Mouse (Mus musculus) kidney, embryonic 16.5 days (tissue): ENCODE data around the gene Gdf11. TPM values are rescaled to one million over a fixed set of nuclear protein-coding genes. Genes with fewer than 3 reads are reported as not detected.

ENCODE experiments used
- ATAC-seq: fragments of 200-750 bp; cut with Nextera tagmentation; 2 replicates; pipeline ENCODE4 v1.8.0; 2017; ENCODE audit warnings: moderate TSS enrichment; ENCODE audit not compliant: low FRiP score, low TSS enrichment
- H3K27ac ChIP-seq: fragments of 300-500 bp; sonication (generic); 2 replicates; pipeline ENCODE4 v1.5.1; 2014; ENCODE audit warnings: low read length
- H3K27me3 ChIP-seq: fragments of 300-500 bp; sonication (generic); 2 replicates; pipeline ENCODE4 v1.6.1; 2014; ENCODE audit warnings: low read length, control low read depth, mixed read lengths; ENCODE audit not compliant: insufficient read depth
- H3K36me3 ChIP-seq: fragments of 300-500 bp; sonication (generic); 2 replicates; pipeline ENCODE4 v1.6.1; 2014; ENCODE audit warnings: low read length, control low read depth, mixed read lengths; ENCODE audit not compliant: insufficient read depth
- H3K4me1 ChIP-seq: fragments of 300-500 bp; sonication (generic); 2 replicates; pipeline ENCODE4 v1.6.1; 2014; ENCODE audit warnings: low read length, control low read depth, mixed read lengths; ENCODE audit not compliant: insufficient read depth
- H3K4me2 ChIP-seq: fragments of 300-500 bp; sonication (generic); replicated peaks from 2 replicates; pipeline ENCODE4 v1.6.1; 2014; ENCODE audit warnings: low read depth, low read length
- H3K4me3 ChIP-seq: fragments of 300-500 bp; sonication (generic); 2 replicates; pipeline ENCODE4 v1.5.1; 2014; ENCODE audit warnings: mild to moderate bottlenecking, low read length
- H3K9ac ChIP-seq: fragments of 300-500 bp; sonication (generic); replicated peaks from 2 replicates; pipeline ENCODE4 v1.6.1; 2014; ENCODE audit warnings: low read length
- H3K9me3 ChIP-seq: fragments of 300-500 bp; sonication (generic); 2 replicates; pipeline ENCODE4 v1.6.1; 2016; ENCODE audit warnings: low read length, control low read depth
- WGBS: fragments of 180-500 bp; shearing (Covaris S2); extraction: QIAGEN DNeasy Blood & Tissue Kit; methylation state at CpG from one replicate; pipeline ENCODE4 v1.1.7; 2014; 5-methylcytosine and 5-hydroxymethylcytosine counted together
- polyA plus RNA-seq: library from polyadenylated mRNA; unstranded; fragments of >200 nt; fragmentation: Nextera tagmentation; extraction: Ambion mirVana; gene quantifications from 2 replicates; pipeline ENCODE4 v1.2.1, GENCODE M21; 2015

Gene Gdf11
- 6.8 and 7.8 TPM in 2 replicates for polyA plus RNA-seq

GRCm38 (mm10) chr10:128891296-128892094 is at the start of gene Gdf11:
TSS of gene Gdf11 (minus strand) at chr10:128891718.
- peak within 1 kb of the TSS; percentile 87 for H3K9ac ChIP-seq
- peaks cover 7% of the 10 kb centered on the region for H3K36me3 ChIP-seq
- peaks cover 43% of the 10 kb centered on the region for H3K4me1 ChIP-seq
- H3K9me3 ChIP-seq, result no peaks in the 10 kb centered on the region
- peak; percentile 69 for ATAC-seq
- H3K27me3 ChIP-seq, result peaks cover 8% of the 10 kb centered on the region
- under 1% methylated on average over 55 of the region's 89 CpGs for WGBS
- H3K27ac ChIP-seq, result peak within 1 kb of the TSS; percentile 94
- H3K4me2 ChIP-seq, result peak within 1 kb of the TSS; percentile 94
- H3K4me3 ChIP-seq, result peak within 1 kb of the TSS; percentile 82

- H3K4me2 ChIP-seq, result no peak overlapping the region
- no peak for ATAC-seq
- no peak overlapping the region for H3K9ac ChIP-seq
- H3K27me3 ChIP-seq, result peaks cover 6% of the 10 kb centered on the region; the same call in 1 of the 2 replicates
- no peak overlapping the region for H3K4me3 ChIP-seq
- 80% methylated on average over 10 of the region's 10 CpGs for WGBS
- no peaks in the 10 kb centered on the region for H3K36me3 ChIP-seq
- no peaks in the 10 kb centered on the region for H3K9me3 ChIP-seq
- no peak overlapping the region for H3K27ac ChIP-seq
- no peaks in the 10 kb centered on the region for H3K4me1 ChIP-seq
Observed at GRCm38 (mm10) chr10:128940475-128941061, 49.0 kb upstream of the Gdf11 start.

GRCm38 (mm10) chr10:128938974-128939373 is 47.5 kb upstream of the Gdf11 start:
- Histone ChIP-seq H3K4me1 (peaks cover 4% of the 10 kb centered on the region), H3K27ac (no peak overlapping the region), H3K36me3 (no peaks in the 10 kb centered on the region), H3K9me3 (no peaks in the 10 kb centered on the region), H3K9ac (no peak overlapping the region), H3K4me3 (no peak overlapping the region), H3K4me2 (no peak overlapping the region), H3K27me3 (peaks cover 22% of the 10 kb centered on the region)
- 46% methylated on average over 5 of the region's 5 CpGs for WGBS
- ATAC-seq, result no peak

GRCm38 (mm10) chr10:128938457-128938856 is 46.9 kb upstream of the Gdf11 start:
- Histone ChIP-seq H3K27ac (no peak overlapping the region), H3K4me1 (peaks cover 8% of the 10 kb centered on the region)
- no peak for ATAC-seq

GRCm38 (mm10) chr10:128937756-128938390 is 46.4 kb upstream of the Gdf11 start:
- H3K9ac ChIP-seq, result no peak overlapping the region
- H3K4me1 ChIP-seq, result peaks cover 10% of the 10 kb centered on the region
- no peak overlapping the region for H3K4me3 ChIP-seq
- no peaks in the 10 kb centered on the region for H3K9me3 ChIP-seq
- ATAC-seq, result no peak
- H3K36me3 ChIP-seq, result no peaks in the 10 kb centered on the region
- H3K4me2 ChIP-seq, result no peak overlapping the region
- 55% methylated on average over 12 of the region's 12 CpGs for WGBS
- peaks cover 33% of the 10 kb centered on the region for H3K27me3 ChIP-seq
- no peak overlapping the region for H3K27ac ChIP-seq

More at GRCm38 (mm10) chr10:128938457-128938856, 46.9 kb upstream of the Gdf11 start:
- WGBS, result 79% methylated on average over 9 of the region's 9 CpGs
- H3K36me3 ChIP-seq, result no peaks in the 10 kb centered on the region
- no peak overlapping the region for H3K4me3 ChIP-seq
- H3K4me2 ChIP-seq, result no peak overlapping the region
- no peaks in the 10 kb centered on the region for H3K9me3 ChIP-seq
- peaks cover 27% of the 10 kb centered on the region for H3K27me3 ChIP-seq
- H3K9ac ChIP-seq, result no peak overlapping the region

GRCm38 (mm10) chr10:128935826-128936440 is 44.4 kb upstream of the Gdf11 start:
- no peaks in the 10 kb centered on the region for H3K9me3 ChIP-seq
- no peaks in the 10 kb centered on the region for H3K36me3 ChIP-seq
- ATAC-seq, result no peak
- H3K27ac ChIP-seq, result no peak overlapping the region
- no peak overlapping the region for H3K9ac ChIP-seq
- WGBS, result 81% methylated on average over 8 of the region's 8 CpGs
- H3K4me2 ChIP-seq, result no peak overlapping the region
- H3K27me3 ChIP-seq, result peaks cover 48% of the 10 kb centered on the region
- peaks cover 10% of the 10 kb centered on the region for H3K4me1 ChIP-seq
- no peak overlapping the region for H3K4me3 ChIP-seq

GRCm38 (mm10) chr10:128934997-128935787 is 43.7 kb upstream of the Gdf11 start:
- H3K9ac ChIP-seq, result no peak overlapping the region
- H3K4me3 ChIP-seq, result no peak overlapping the region
- peaks cover 48% of the 10 kb centered on the region for H3K27me3 ChIP-seq
- no peak for ATAC-seq
- H3K36me3 ChIP-seq, result no peaks in the 10 kb centered on the region
- H3K4me1 ChIP-seq, result peaks cover 10% of the 10 kb centered on the region
- no peak overlapping the region for H3K4me2 ChIP-seq
- no peaks in the 10 kb centered on the region for H3K9me3 ChIP-seq
- H3K27ac ChIP-seq, result no peak overlapping the region
- WGBS, result 58% methylated on average over 7 of the region's 7 CpGs

GRCm38 (mm10) chr10:128933976-128934721 is 42.6 kb upstream of the Gdf11 start:
- H3K4me2 ChIP-seq, result peak overlapping the region; percentile 85
- peaks cover 10% of the 10 kb centered on the region for H3K4me1 ChIP-seq
- H3K27me3 ChIP-seq, result peaks cover 50% of the 10 kb centered on the region
- peak overlapping the region; percentile 35; the same call in 1 of the 2 replicates for H3K9ac ChIP-seq
- no peaks in the 10 kb centered on the region for H3K9me3 ChIP-seq
- no peaks in the 10 kb centered on the region for H3K36me3 ChIP-seq
- 2% methylated on average over 21 of the region's 21 CpGs for WGBS
- peak; percentile 27; the same call in 1 of the 2 replicates for ATAC-seq
- peak overlapping the region; percentile 51 for H3K4me3 ChIP-seq
- no peak overlapping the region for H3K27ac ChIP-seq
